Mouse (Mus musculus) liver, embryonic 14.5 days (tissue): Measurements from ENCODE around the gene Gmip.

Experiments
- CTCF ChIP-seq: IDR thresholded peaks from 2 replicates; pipeline ENCODE4 v1.5.1; 2016; ENCODE audit warnings: antibody characterized with exemption, low read depth, control low read depth
- EP300 ChIP-seq: IDR thresholded peaks from 2 replicates; pipeline ENCODE4 v1.6.1; 2016; ENCODE audit warnings: antibody characterized with exemption, low read depth

GRCm38 (mm10) chr8:69820466-69820865 lies 12.0 kb downstream of the Gmip start:
- no peak for TF ChIP-seq CTCF
- no peak for TF ChIP-seq EP300
